Mouse (Mus musculus) liver, embryonic 11.5 days (tissue): Measurements from ENCODE around the gene Gatad2a. TPM values are rescaled to one million over a fixed set of nuclear protein-coding genes. Genes with fewer than 3 reads are reported as not detected.
A peak's percentile ranks its signal among the peaks of the same experiment; 100 is the strongest.

Source experiments
- ATAC-seq: fragments of 200-750 bp; cut with Nextera tagmentation; replicated peaks from 2 replicates; pipeline ENCODE4 v1.8.0; 2017; ENCODE audit warnings: moderate number of reproducible peaks, mild to moderate bottlenecking, moderate TSS enrichment, moderate library complexity; ENCODE audit not compliant: low FRiP score
- DNase-seq: peaks from one replicate; pipeline ENCODE4 v3.0.0-alpha.2; 2017; ENCODE audit warnings: low spot score
- H3K27ac ChIP-seq: fragments of 300-500 bp; sonication (generic); 2 replicates; pipeline ENCODE4 v1.5.1; 2014; ENCODE audit warnings: mild to moderate bottlenecking, low read depth, low read length, control low read depth
- H3K27me3 ChIP-seq: fragments of 300-500 bp; sonication (generic); replicated peaks from 2 replicates; pipeline ENCODE4 v1.6.1; 2014; ENCODE audit warnings: low read length, mixed read lengths; ENCODE audit not compliant: control insufficient read depth, insufficient read depth
- H3K36me3 ChIP-seq: fragments of 300-500 bp; sonication (generic); 2 replicates; pipeline ENCODE4 v1.6.1; 2014; ENCODE audit warnings: mild to moderate bottlenecking, low read length, moderate library complexity, mixed read lengths; ENCODE audit not compliant: control insufficient read depth, insufficient read depth
- H3K4me1 ChIP-seq: fragments of 300-500 bp; sonication (generic); replicated peaks from 2 replicates; pipeline ENCODE4 v1.6.1; 2014; ENCODE audit warnings: low read length, mixed read lengths; ENCODE audit not compliant: control insufficient read depth, insufficient read depth
- H3K4me2 ChIP-seq: fragments of 300-500 bp; sonication (generic); 2 replicates; pipeline ENCODE4 v1.6.1; 2014; ENCODE audit warnings: mild to moderate bottlenecking, control low read depth, moderate library complexity
- H3K4me3 ChIP-seq: fragments of 300-500 bp; sonication (generic); 2 replicates; pipeline ENCODE4 v1.5.1; 2014; ENCODE audit warnings: low read depth, low read length, control low read depth
- H3K9ac ChIP-seq: fragments of 300-500 bp; sonication (generic); 2 replicates; pipeline ENCODE4 v1.6.1; 2014; ENCODE audit warnings: low read depth, low read length, control low read depth
- H3K9me3 ChIP-seq: fragments of 300-500 bp; sonication (generic); 2 replicates; pipeline ENCODE4 v1.6.1; 2016; ENCODE audit warnings: low read length, inconsistent platforms, mixed read lengths; ENCODE audit not compliant: control insufficient read depth
- WGBS: fragments of 180-500 bp; shearing (Covaris S2); extraction: QIAGEN DNeasy Blood & Tissue Kit; methylation state at CpG from one replicate; pipeline ENCODE4 v1.1.7; 2014; 5-methylcytosine and 5-hydroxymethylcytosine counted together
- polyA plus RNA-seq: library from polyadenylated mRNA; unstranded; fragments of >200 nt; fragmentation: Nextera tagmentation; extraction: Ambion mirVana; gene quantifications from 2 replicates; pipeline ENCODE4 v1.2.1, GENCODE M21; 2014

The Gatad2a gene
- polyA plus RNA-seq, 1 experiment from 2014 or later = 75.3 TPM

DNA sequence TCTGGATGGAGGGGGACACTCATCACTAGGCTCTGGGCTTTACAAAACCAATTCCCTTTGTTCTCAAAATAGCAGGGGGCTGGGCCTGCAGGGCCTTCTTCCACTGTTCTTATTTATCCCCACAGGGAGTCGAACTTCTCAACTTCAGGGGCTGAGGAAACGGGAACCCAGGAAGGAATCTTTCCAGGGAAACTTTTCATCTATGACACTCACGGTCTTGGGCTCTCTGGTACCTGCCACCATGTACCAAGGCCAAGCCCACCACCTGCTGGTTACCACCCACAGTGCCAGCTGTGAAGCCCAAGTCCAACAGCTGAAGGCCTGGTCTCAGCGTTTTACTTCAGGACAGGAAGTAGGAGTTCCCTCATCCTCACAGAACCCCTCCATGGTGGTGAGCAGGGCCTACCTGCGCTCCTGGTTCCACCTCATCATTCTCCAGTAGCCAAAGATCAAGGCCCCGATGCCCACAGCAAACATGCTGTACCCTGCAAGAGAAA lies 101.3 kb downstream of the Gatad2a start:
- H3K9me3 ChIP-seq = no peaks in the 10 kb centered on the region
- ATAC-seq (no peak), DNase-seq (no peak)

DNA sequence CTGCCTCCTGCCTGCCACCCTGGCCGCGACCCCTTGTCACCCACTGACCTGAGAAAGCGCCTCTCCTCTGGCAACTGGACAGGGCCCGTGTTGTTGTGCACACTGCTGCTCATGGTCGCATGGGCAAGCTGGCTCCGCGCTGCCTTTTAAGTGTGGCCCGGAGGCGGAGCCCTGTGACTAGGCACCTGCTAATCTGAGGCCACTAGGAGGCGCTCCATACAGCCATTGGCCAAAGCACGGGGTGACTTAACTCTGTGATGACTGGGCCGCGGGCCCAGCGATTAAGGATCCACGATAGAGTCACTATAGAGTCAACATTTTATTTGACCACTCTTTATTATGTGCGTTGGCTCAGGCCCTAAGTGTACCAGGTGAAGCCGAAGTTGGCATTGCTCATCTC lies 102.3 kb downstream of the Gatad2a start:
- Histone ChIP-seq H3K27ac (no peak overlapping the region), H3K4me2 (no peak overlapping the region), H3K9ac (no peak overlapping the region), H3K9me3 (no peaks in the 10 kb centered on the region), H3K36me3 (peaks cover 28% of the 10 kb centered on the region), H3K4me3 (no peak overlapping the region), H3K27me3 (peaks cover 23% of the 10 kb centered on the region), H3K4me1 (peaks cover 16% of the 10 kb centered on the region)
- WGBS = 55% methylated on average over 17 of the region's 17 CpGs
- DNase-seq (peak; percentile 61), ATAC-seq (peak; percentile 40; the same call in 1 of the 2 replicates)

More for the DNA sequence above, 101.3 kb downstream of the Gatad2a start:
- 73% methylated on average over 6 of the region's 6 CpGs for WGBS
- H3K4me1 ChIP-seq = peaks cover 10% of the 10 kb centered on the region
- H3K4me2 ChIP-seq = no peak overlapping the region
- H3K36me3 ChIP-seq = peaks cover 28% of the 10 kb centered on the region
- H3K4me3 ChIP-seq = no peak overlapping the region
- H3K27ac ChIP-seq = no peak overlapping the region
- peaks cover 13% of the 10 kb centered on the region for H3K27me3 ChIP-seq
- H3K9ac ChIP-seq = no peak overlapping the region

DNA sequence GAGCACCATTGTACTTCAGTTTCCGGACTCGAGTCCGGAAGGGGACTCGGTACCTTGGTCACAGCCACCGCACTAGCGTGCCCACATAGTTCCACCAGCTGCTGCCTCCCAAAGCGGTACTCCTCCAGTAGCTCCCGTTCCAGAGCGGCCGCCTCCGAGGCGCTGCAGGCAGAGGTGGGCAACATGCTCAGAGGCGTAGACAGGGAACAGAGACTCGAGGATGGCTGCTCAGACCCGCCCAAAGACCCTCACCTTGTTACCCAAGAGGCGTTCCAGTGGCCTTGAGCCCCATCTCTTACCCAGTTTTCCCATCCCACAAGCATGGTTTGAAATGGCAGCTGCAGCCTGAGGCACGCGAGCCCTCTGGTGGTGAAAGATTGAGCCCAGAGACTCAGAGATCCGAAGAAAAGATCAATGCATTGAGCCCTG lies 105.4 kb downstream of the Gatad2a start:
- H3K4me1 ChIP-seq = peaks cover 12% of the 10 kb centered on the region
- H3K9ac ChIP-seq = no peak overlapping the region
- H3K9me3 ChIP-seq = no peaks in the 10 kb centered on the region
- 44% methylated on average over 19 of the region's 19 CpGs for WGBS
- ATAC-seq = no peak
- H3K27me3 ChIP-seq = peaks cover 54% of the 10 kb centered on the region
- H3K36me3 ChIP-seq = peaks cover 12% of the 10 kb centered on the region
- H3K4me2 ChIP-seq = no peak overlapping the region
- no peak overlapping the region for H3K4me3 ChIP-seq
- DNase-seq = no peak
- H3K27ac ChIP-seq = no peak overlapping the region

DNA sequence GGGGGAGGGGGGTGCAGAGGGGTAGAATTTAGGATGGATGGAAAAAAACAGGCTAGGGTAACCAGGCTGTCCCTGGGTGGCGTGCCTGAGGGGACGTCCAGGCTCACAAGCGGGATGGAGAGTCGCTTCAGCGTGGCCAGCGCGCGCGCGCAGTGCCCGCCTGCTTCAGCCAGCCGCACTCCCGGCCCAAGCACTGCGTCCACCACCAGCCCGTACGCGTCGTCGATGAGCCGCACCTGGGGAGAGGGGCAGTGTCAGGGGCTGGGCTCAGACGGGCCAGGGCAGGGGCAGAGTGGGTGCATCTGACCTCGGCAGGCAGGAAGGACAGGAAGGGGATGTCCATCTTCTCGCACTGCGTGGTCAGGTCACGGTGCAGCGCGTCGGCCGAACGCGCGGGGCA lies 107.3 kb downstream of the Gatad2a start:
- no peak for ATAC-seq
- Histone ChIP-seq H3K27me3 (peaks cover 73% of the 10 kb centered on the region), H3K4me3 (peak overlapping the region; percentile 27), H3K36me3 (peaks cover 6% of the 10 kb centered on the region), H3K4me1 (peaks cover 11% of the 10 kb centered on the region), H3K9ac (no peak overlapping the region), H3K27ac (no peak overlapping the region), H3K9me3 (no peaks in the 10 kb centered on the region), H3K4me2 (peak overlapping the region; percentile 26)
- WGBS = 8% methylated on average over 32 of the region's 32 CpGs
- DNase-seq = no peak

DNA sequence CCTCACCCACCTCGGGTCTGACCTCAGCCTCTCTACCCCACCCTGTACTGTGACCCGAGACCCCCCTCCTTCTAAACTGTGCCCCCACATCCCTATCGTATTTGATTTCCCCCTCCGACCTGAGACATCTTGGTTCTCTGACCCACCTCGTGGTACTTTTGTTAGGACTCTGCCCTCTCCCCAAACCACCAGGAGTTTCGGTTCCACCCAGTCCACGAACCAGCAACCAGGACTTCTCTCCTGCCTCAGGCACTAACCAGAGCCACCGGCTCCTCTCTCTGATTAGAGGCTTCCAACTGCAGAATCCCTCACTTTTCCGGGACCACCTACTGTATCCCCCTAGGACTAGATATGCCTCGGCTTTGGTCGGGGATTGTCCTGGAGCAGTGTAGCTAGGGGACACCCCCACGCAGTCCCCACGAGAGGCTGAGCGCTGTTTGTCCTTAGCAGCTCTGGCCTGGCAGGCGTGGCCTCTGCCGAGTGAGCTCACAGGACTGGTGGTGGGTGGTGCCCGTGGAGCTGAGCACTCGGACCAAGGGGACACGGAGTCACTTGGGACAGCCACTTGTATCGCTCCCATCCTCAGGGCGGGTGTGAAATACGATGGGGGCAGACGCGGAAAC lies 107.8 kb downstream of the Gatad2a start:
- Histone ChIP-seq H3K27ac (no peak overlapping the region), H3K4me3 (peak overlapping the region; percentile 27), H3K36me3 (peaks cover 2% of the 10 kb centered on the region; the same call in 1 of the 2 replicates), H3K9ac (no peak overlapping the region), H3K27me3 (peaks cover 78% of the 10 kb centered on the region), H3K4me2 (peak overlapping the region; percentile 26), H3K4me1 (peaks cover 11% of the 10 kb centered on the region), H3K9me3 (no peaks in the 10 kb centered on the region)
- ATAC-seq (no peak), DNase-seq (peak; percentile 45)
- WGBS = 13% methylated on average over 24 of the region's 24 CpGs

DNA sequence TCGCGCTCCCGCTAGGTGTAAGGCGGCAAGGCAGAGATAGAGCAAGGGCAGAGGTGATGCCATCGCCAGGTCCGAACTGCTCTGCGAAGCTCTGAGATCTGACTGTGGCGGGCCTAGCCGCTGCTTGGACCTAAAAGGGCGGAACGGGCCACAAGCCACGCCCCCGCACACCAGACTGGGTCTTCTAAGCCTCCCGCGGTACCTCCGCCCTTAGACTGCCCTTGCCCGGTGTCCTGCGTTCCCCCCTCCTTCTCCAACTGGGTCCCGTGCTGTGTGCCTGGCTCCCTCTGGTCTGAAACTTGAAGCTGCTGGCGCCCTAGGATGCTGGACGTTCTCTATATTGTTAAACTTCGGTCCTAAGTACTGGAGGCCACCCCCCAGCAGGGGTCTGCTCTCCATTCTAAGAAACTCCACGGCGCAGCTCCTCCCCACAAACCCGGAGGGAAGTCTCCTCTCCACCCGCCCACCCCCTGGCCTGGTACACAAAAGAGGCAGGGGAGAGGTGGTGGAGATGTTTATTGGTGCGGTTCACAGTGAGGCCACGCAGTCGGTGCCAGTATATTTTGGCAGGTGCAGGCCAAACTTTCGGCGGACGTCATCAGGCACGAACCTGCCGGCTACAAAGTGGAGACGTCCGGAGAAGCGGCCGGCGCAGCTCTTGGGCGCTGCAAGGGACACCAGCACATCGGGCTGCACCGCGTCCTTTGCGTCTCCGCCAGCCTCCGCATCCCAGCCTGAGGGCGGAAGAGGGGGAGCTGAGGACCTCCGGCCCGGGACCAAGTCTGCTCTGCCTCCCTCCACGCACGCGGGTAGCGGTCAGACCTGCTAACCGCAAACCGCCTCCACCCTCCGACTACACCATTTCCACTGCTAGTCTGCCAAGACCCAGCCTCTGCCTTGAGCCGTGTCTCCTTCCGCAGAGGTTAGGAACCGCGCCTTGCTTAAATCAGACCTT lies 108.6 kb downstream of the Gatad2a start, which contains the start of gene Cilp2:
TSS of gene Cilp2 (minus strand) at position 399 of the 955 bp plus-strand sequence.
- no peak for ATAC-seq
- H3K36me3 ChIP-seq = no peaks in the 10 kb centered on the region
- no peak within 1 kb of the TSS for H3K27ac ChIP-seq
- H3K4me3 ChIP-seq = peak within 1 kb of the TSS; percentile 27
- WGBS = 2% methylated on average over 60 of the region's 60 CpGs
- peak within 1 kb of the TSS; percentile 41 for H3K4me2 ChIP-seq
- peaks cover 86% of the 10 kb centered on the region for H3K27me3 ChIP-seq
- DNase-seq = peak; percentile 43
- H3K9me3 ChIP-seq = no peaks in the 10 kb centered on the region
- peaks cover 11% of the 10 kb centered on the region for H3K4me1 ChIP-seq
- no peak within 1 kb of the TSS for H3K9ac ChIP-seq

DNA sequence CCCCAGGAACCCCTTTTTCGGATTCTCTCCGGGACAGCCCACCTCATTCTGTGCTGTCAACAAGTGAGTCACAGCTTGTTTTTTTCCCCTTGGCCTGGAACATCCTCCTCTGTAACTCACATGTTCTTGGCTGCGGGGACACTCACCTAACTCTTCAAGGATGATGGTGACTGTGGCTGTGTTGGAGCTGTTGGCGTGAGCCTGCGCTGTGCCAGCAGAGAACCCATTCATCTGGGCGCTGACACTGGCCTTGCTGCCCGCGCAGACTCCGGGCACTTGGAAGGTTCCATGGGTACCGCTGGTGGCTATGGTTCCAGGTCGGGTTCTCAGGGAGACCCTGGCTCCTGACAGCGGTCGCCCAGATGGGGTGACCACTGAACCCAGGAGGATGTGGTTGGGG lies 112.0 kb downstream of the Gatad2a start:
- no peak overlapping the region for H3K27ac ChIP-seq
- DNase-seq (no peak), ATAC-seq (no peak)
- H3K4me2 ChIP-seq = no peak overlapping the region
- H3K27me3 ChIP-seq = peaks cover 100% of the 10 kb centered on the region
- peaks cover 9% of the 10 kb centered on the region for H3K4me1 ChIP-seq
- no peaks in the 10 kb centered on the region for H3K36me3 ChIP-seq
- H3K9ac ChIP-seq = no peak overlapping the region
- H3K4me3 ChIP-seq = no peak overlapping the region
- WGBS = 56% methylated on average over 13 of the region's 13 CpGs
- no peaks in the 10 kb centered on the region for H3K9me3 ChIP-seq

DNA sequence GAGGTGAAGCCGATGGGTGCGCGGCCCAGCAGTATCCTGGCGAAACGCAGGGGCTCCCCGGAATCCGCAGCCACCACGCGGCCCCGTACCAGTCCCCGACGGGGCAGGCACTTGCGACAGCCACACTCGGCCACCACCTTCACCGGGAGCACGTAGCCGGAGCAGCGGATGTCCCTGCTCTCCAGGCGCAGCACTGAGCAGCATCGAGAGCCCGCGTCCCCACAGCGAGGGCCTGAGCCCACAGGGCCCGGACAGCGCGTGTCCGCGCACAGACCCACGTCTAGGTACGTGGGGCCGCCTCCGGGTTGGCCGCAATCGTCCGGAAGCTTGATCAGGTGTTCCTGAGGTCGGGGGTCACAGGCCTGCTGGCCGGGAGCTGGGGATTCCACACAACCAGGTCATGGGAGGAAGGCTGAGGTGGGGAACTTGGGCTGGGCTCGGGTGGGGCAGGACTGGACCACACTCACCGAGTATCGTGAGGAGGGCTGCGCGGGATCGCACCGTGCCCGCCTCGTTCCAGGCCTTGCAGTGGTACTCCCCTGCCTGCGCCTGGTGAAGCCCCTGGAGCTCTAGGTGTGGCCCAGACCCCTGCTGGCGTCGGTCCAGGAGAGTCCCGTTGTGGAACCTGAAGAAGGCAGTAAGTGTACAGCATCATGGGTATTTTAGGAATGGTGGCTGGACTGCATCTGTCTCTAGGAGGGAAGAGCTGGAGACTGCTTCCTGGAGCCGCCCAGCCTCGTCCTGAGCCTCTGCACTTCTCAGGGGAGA lies 113.2 kb downstream of the Gatad2a start:
- Histone ChIP-seq H3K9me3 (no peaks in the 10 kb centered on the region), H3K4me1 (peaks cover 5% of the 10 kb centered on the region), H3K4me3 (peak overlapping the region; percentile 44; the same call in 1 of the 2 replicates), H3K4me2 (no peak overlapping the region), H3K27ac (no peak overlapping the region), H3K27me3 (peaks cover 100% of the 10 kb centered on the region), H3K9ac (no peak overlapping the region), H3K36me3 (no peaks in the 10 kb centered on the region)
- no peak for ATAC-seq
- DNase-seq = no peak
- WGBS = 20% methylated on average over 51 of the region's 52 CpGs
